Mouse (Mus musculus) forebrain, embryonic 15.5 days (tissue): Measurements from ENCODE around the gene Bcar1. TPM values are rescaled to one million over a fixed set of nuclear protein-coding genes. Genes with fewer than 3 reads are reported as not detected.

Source experiments
- ATAC-seq: fragments of 200-750 bp; cut with Nextera tagmentation; replicated peaks from 2 replicates; pipeline ENCODE4 v1.8.0; 2017; ENCODE audit warnings: mild to moderate bottlenecking, moderate TSS enrichment, moderate library complexity
- H3K27ac ChIP-seq: fragments of 300-500 bp; sonication (generic); replicated peaks from 2 replicates; pipeline ENCODE4 v1.5.1; 2015; ENCODE audit warnings: mild to moderate bottlenecking, inconsistent platforms
- H3K27me3 ChIP-seq: fragments of 300-500 bp; sonication (generic); 2 replicates; pipeline ENCODE4 v1.6.1; 2015; ENCODE audit warnings: inconsistent platforms
- H3K36me3 ChIP-seq: fragments of 300-500 bp; sonication (generic); 2 replicates; pipeline ENCODE4 v1.6.1; 2015; ENCODE audit warnings: mild to moderate bottlenecking, inconsistent platforms
- H3K4me1 ChIP-seq: fragments of 300-500 bp; sonication (generic); 2 replicates; pipeline ENCODE4 v1.6.1; 2015; ENCODE audit warnings: inconsistent platforms
- H3K4me2 ChIP-seq: fragments of 300-500 bp; sonication (generic); replicated peaks from 2 replicates; pipeline ENCODE4 v1.6.1; 2015; ENCODE audit warnings: mild to moderate bottlenecking, inconsistent platforms
- H3K4me3 ChIP-seq: fragments of 300-500 bp; sonication (generic); 2 replicates; pipeline ENCODE4 v1.5.1; 2015; ENCODE audit warnings: mild to moderate bottlenecking, inconsistent platforms
- H3K9ac ChIP-seq: fragments of 300-500 bp; sonication (generic); replicated peaks from 2 replicates; pipeline ENCODE4 v1.6.1; 2015; ENCODE audit warnings: mild to moderate bottlenecking, inconsistent platforms
- H3K9me3 ChIP-seq: fragments of 300-500 bp; sonication (generic); 2 replicates; pipeline ENCODE4 v1.6.1; 2016; ENCODE audit warnings: inconsistent platforms
- WGBS: fragments of 180-500 bp; shearing (Covaris S2); methylation state at CpG from one replicate; pipeline ENCODE4 v1.1.7; 2015; ENCODE audit warnings: mixed read lengths; 5-methylcytosine and 5-hydroxymethylcytosine counted together
- polyA plus RNA-seq: library from polyadenylated mRNA; unstranded; fragments of >200 nt; fragmentation: Nextera tagmentation; extraction: Ambion mirVana; gene quantifications from 2 replicates; pipeline ENCODE4 v1.2.1, GENCODE M21; 2015

Bcar1 gene
- polyA plus RNA-seq: 51.8 and 55.1 TPM in 2 replicates

- Histone ChIP-seq H3K4me1 (peaks cover 62% of the 10 kb centered on the region), H3K9me3 (no peaks in the 10 kb centered on the region), H3K36me3 (no peaks in the 10 kb centered on the region), H3K4me3 (peak within 1 kb of the TSS; percentile 87), H3K4me2 (peak within 1 kb of the TSS; percentile 74), H3K27ac (peak within 1 kb of the TSS; percentile 85), H3K27me3 (no peaks in the 10 kb centered on the region), H3K9ac (peak within 1 kb of the TSS; percentile 96)
- 9% methylated on average over 38 of the region's 40 CpGs for WGBS
- ATAC-seq: peak; percentile 62
Measured at GRCm38 (mm10) chr8:111743792-111744696, at the start of gene Bcar1. Gene Bcar1, minus strand, starts transcription at chr8:111743809.

GRCm38 (mm10) chr8:111789639-111790038 is 46.0 kb upstream of the Bcar1 start:
- H3K4me3 ChIP-seq: no peak overlapping the region
- H3K36me3 ChIP-seq: no peaks in the 10 kb centered on the region
- no peaks in the 10 kb centered on the region for H3K27me3 ChIP-seq
- no peaks in the 10 kb centered on the region for H3K9me3 ChIP-seq
- no peak overlapping the region for H3K4me2 ChIP-seq
- peak overlapping the region; percentile 46; the same call in 1 of the 2 replicates for H3K27ac ChIP-seq
- no peak overlapping the region for H3K9ac ChIP-seq
- ATAC-seq: 0 out of 2 replicates have a peak, but pooled peaks have one; percentile 46
- H3K4me1 ChIP-seq: peaks cover 42% of the 10 kb centered on the region

- peak overlapping the region; percentile 46; the same call in 1 of the 2 replicates for H3K27ac ChIP-seq
Measured at GRCm38 (mm10) chr8:111789200-111789599, 45.6 kb upstream of the Bcar1 start.

GRCm38 (mm10) chr8:111788497-111788896 is 44.9 kb upstream of the Bcar1 start:
- 61% methylated on average over 3 of the region's 3 CpGs for WGBS
- Histone ChIP-seq H3K27ac (no peak overlapping the region), H3K36me3 (no peaks in the 10 kb centered on the region), H3K9ac (no peak overlapping the region), H3K9me3 (no peaks in the 10 kb centered on the region), H3K4me2 (no peak overlapping the region), H3K4me3 (no peak overlapping the region), H3K27me3 (no peaks in the 10 kb centered on the region), H3K4me1 (peaks cover 42% of the 10 kb centered on the region)
- no peak for ATAC-seq

More at GRCm38 (mm10) chr8:111789200-111789599, 45.6 kb upstream of the Bcar1 start:
- Histone ChIP-seq H3K36me3 (no peaks in the 10 kb centered on the region), H3K9ac (no peak overlapping the region), H3K4me2 (no peak overlapping the region), H3K4me1 (peaks cover 42% of the 10 kb centered on the region), H3K9me3 (no peaks in the 10 kb centered on the region), H3K27me3 (no peaks in the 10 kb centered on the region), H3K4me3 (no peak overlapping the region)
- ATAC-seq: no peak
- WGBS: 24% methylated on average over 4 of the region's 4 CpGs

GRCm38 (mm10) chr8:111788085-111788484 is 44.5 kb upstream of the Bcar1 start:
- whole genome bisulfite sequencing: 71% methylated on average over 5 of the region's 5 CpGs
- H3K4me3 ChIP-seq: no peak overlapping the region
- H3K9ac ChIP-seq: peak overlapping the region; percentile 15; the same call in 1 of the 2 replicates
- no peaks in the 10 kb centered on the region for H3K9me3 ChIP-seq
- H3K4me2 ChIP-seq: no peak overlapping the region
- H3K27me3 ChIP-seq: no peaks in the 10 kb centered on the region
- H3K4me1 ChIP-seq: peaks cover 44% of the 10 kb centered on the region
- no peaks in the 10 kb centered on the region for H3K36me3 ChIP-seq
- peak overlapping the region; percentile 67 for H3K27ac ChIP-seq
- no peak for ATAC-seq

- ATAC-seq: peak; percentile 57; the same call in 1 of the 2 replicates
- 11% methylated on average over 4 of the region's 4 CpGs for WGBS
Measured at GRCm38 (mm10) chr8:111787683-111788082, 44.1 kb upstream of the Bcar1 start.

GRCm38 (mm10) chr8:111786701-111787588 is 43.3 kb upstream of the Bcar1 start:
- no peaks in the 10 kb centered on the region for H3K27me3 ChIP-seq
- H3K4me2 ChIP-seq: 0 out of 2 replicates have a peak overlapping the region, but pooled peaks have one; percentile 6
- ATAC-seq: peak; percentile 39
- WGBS: 23% methylated on average over 13 of the region's 13 CpGs
- H3K36me3 ChIP-seq: no peaks in the 10 kb centered on the region
- H3K4me3 ChIP-seq: no peak overlapping the region
- peaks cover 56% of the 10 kb centered on the region for H3K4me1 ChIP-seq
- peak overlapping the region; percentile 15; the same call in 1 of the 2 replicates for H3K9ac ChIP-seq
- H3K27ac ChIP-seq: peak overlapping the region; percentile 67
- H3K9me3 ChIP-seq: no peaks in the 10 kb centered on the region

More at GRCm38 (mm10) chr8:111787683-111788082, 44.1 kb upstream of the Bcar1 start:
- Histone ChIP-seq H3K4me3 (no peak overlapping the region), H3K4me2 (0 out of 2 replicates have a peak overlapping the region, but pooled peaks have one; percentile 6), H3K36me3 (no peaks in the 10 kb centered on the region), H3K4me1 (peaks cover 48% of the 10 kb centered on the region), H3K27ac (peak overlapping the region; percentile 67), H3K9me3 (no peaks in the 10 kb centered on the region), H3K27me3 (no peaks in the 10 kb centered on the region), H3K9ac (peak overlapping the region; percentile 15; the same call in 1 of the 2 replicates)

- 82% methylated on average over 2 of the region's 2 CpGs for WGBS
- peak overlapping the region; percentile 67 for H3K27ac ChIP-seq
- no peaks in the 10 kb centered on the region for H3K27me3 ChIP-seq
- H3K4me1 ChIP-seq: peaks cover 56% of the 10 kb centered on the region
- no peak overlapping the region for H3K4me3 ChIP-seq
- H3K4me2 ChIP-seq: no peak overlapping the region
- H3K36me3 ChIP-seq: no peaks in the 10 kb centered on the region
- H3K9me3 ChIP-seq: no peaks in the 10 kb centered on the region
- ATAC-seq: no peak
- no peak overlapping the region for H3K9ac ChIP-seq
Measured at GRCm38 (mm10) chr8:111786116-111786515, 42.5 kb upstream of the Bcar1 start.

- H3K27ac ChIP-seq: peak overlapping the region; percentile 33
- H3K4me1 ChIP-seq: peaks cover 56% of the 10 kb centered on the region
- H3K4me2 ChIP-seq: no peak overlapping the region
- ATAC-seq: no peak
- no peaks in the 10 kb centered on the region for H3K9me3 ChIP-seq
- H3K9ac ChIP-seq: no peak overlapping the region
- H3K4me3 ChIP-seq: no peak overlapping the region
- WGBS: 46% methylated on average over 9 of the region's 9 CpGs
- H3K36me3 ChIP-seq: no peaks in the 10 kb centered on the region
- H3K27me3 ChIP-seq: no peaks in the 10 kb centered on the region
Measured at GRCm38 (mm10) chr8:111782671-111783394, 39.2 kb upstream of the Bcar1 start.

- WGBS: 80% methylated on average over 2 of the region's 2 CpGs
- no peaks in the 10 kb centered on the region for H3K36me3 ChIP-seq
- H3K4me2 ChIP-seq: no peak overlapping the region
- no peaks in the 10 kb centered on the region for H3K9me3 ChIP-seq
- no peak for ATAC-seq
- no peak overlapping the region for H3K4me3 ChIP-seq
- H3K4me1 ChIP-seq: peaks cover 51% of the 10 kb centered on the region
- no peak overlapping the region for H3K27ac ChIP-seq
- no peaks in the 10 kb centered on the region for H3K27me3 ChIP-seq
- H3K9ac ChIP-seq: no peak overlapping the region
Measured at GRCm38 (mm10) chr8:111782161-111782560, 38.6 kb upstream of the Bcar1 start.

GRCm38 (mm10) chr8:111780697-111781424 is 37.3 kb upstream of the Bcar1 start:
- WGBS: 87% methylated on average over 10 of the region's 10 CpGs
- no peak overlapping the region for H3K27ac ChIP-seq
- H3K36me3 ChIP-seq: no peaks in the 10 kb centered on the region
- H3K9ac ChIP-seq: no peak overlapping the region
- no peak for ATAC-seq
- H3K4me2 ChIP-seq: no peak overlapping the region
- H3K9me3 ChIP-seq: no peaks in the 10 kb centered on the region
- H3K27me3 ChIP-seq: no peaks in the 10 kb centered on the region
- H3K4me1 ChIP-seq: peaks cover 39% of the 10 kb centered on the region
- no peak overlapping the region for H3K4me3 ChIP-seq
